Mouse (Mus musculus) layer of hippocampus, adult 18-20 months (tissue): Measurements from ENCODE around the gene Ugt1a6a. TPM values are rescaled to one million over a fixed set of nuclear protein-coding genes. Genes with fewer than 3 reads are reported as not detected.
"Not testable (repeated sequence)": the region's sequence is repeated elsewhere in the genome, so short reads cannot be mapped to it uniquely, and the experiment has no call there.

Source experiments
- DNase-seq, 2 experiments: peaks; one replicate each; pipeline ENCODE4 v3.0.0; 2022; ENCODE audit warnings: low spot score in 2 of 2
- total RNA-seq, 2 experiments: library from RNA; stranded (reverse); gene quantifications; 2 replicates each; pipeline ENCODE4 v1.2.3; 2021

Ugt1a6a gene
- total RNA-seq, 2 experiments from 2014 or later = 1.6 TPM

GRCm38 (mm10) chr1:88211812-88212211 is 77.2 kb downstream of the Ugt1a6a start, which contains the start of gene Ugt1a1:
Gene Ugt1a1, plus strand, starts transcription at chr1:88211959.
- DNase-seq = peak in 1 of 2 experiments; percentile 2

GRCm38 (mm10) chr1:88212341-88213045 is 77.9 kb downstream of the Ugt1a6a start:
- peak in 1 of 2 experiments; percentile 3 for DNase-seq

GRCm38 (mm10) chr1:88213061-88213460 is 78.5 kb downstream of the Ugt1a6a start:
- no peak for DNase-seq

- peak in 1 of 2 experiments; percentile 2 for DNase-seq
Measured at GRCm38 (mm10) chr1:88213766-88214461, 79.3 kb downstream of the Ugt1a6a start.

- no peak for DNase-seq
Measured at GRCm38 (mm10) chr1:88214462-88214952, 79.9 kb downstream of the Ugt1a6a start.

GRCm38 (mm10) chr1:88215466-88216380 is 81.1 kb downstream of the Ugt1a6a start:
- DNase-seq = no peak

- DNase-seq = no peak
Measured at GRCm38 (mm10) chr1:88216551-88216950, 81.9 kb downstream of the Ugt1a6a start.

GRCm38 (mm10) chr1:88217144-88217543 is 82.5 kb downstream of the Ugt1a6a start:
- DNase-seq = peak in 1 of 2 experiments; percentile 1

- peak in 1 of 2 experiments; percentile 2 for DNase-seq
Measured at GRCm38 (mm10) chr1:88217576-88217975, 83.0 kb downstream of the Ugt1a6a start.

GRCm38 (mm10) chr1:88218051-88218450 is 83.4 kb downstream of the Ugt1a6a start:
- peak in 1 of 2 experiments; percentile 15 for DNase-seq

- DNase-seq = peak in 1 of 2 experiments; percentile 2
Measured at GRCm38 (mm10) chr1:88218591-88218990, 84.0 kb downstream of the Ugt1a6a start.

- peak in 1 of 2 experiments; percentile 2 for DNase-seq
Measured at GRCm38 (mm10) chr1:88219054-88219453, 84.4 kb downstream of the Ugt1a6a start.

GRCm38 (mm10) chr1:88220336-88220735 is 85.7 kb downstream of the Ugt1a6a start:
- DNase-seq = peak in 1 of 2 experiments; percentile 1

- DNase-seq = no peak
Measured at GRCm38 (mm10) chr1:88222216-88222615, 87.6 kb downstream of the Ugt1a6a start.

GRCm38 (mm10) chr1:88223011-88223515 is 88.5 kb downstream of the Ugt1a6a start:
- DNase-seq = peak in 1 of 2 experiments; percentile 4

- DNase-seq = peak in 1 of 2 experiments; percentile 18
Measured at GRCm38 (mm10) chr1:88223591-88223990, 89.0 kb downstream of the Ugt1a6a start.

GRCm38 (mm10) chr1:88224029-88224776 is 89.6 kb downstream of the Ugt1a6a start:
- peak in 1 of 2 experiments; percentile 3 for DNase-seq

GRCm38 (mm10) chr1:88225301-88225700 is 90.7 kb downstream of the Ugt1a6a start:
- not testable (repeated sequence) for DNase-seq

- DNase-seq = peak in 1 of 2 experiments; percentile 5
Measured at GRCm38 (mm10) chr1:88225741-88226140, 91.1 kb downstream of the Ugt1a6a start.
